Mouse (Mus musculus): ENCODE data around the gene Anapc11. TPM values are rescaled to one million over a fixed set of nuclear protein-coding genes. Genes with fewer than 3 reads are reported as not detected.
A peak's percentile ranks its signal among the peaks of the same experiment; 100 is the strongest.

Gene Anapc11
- polyA plus RNA-seq, 1 experiment from 2014 or later = 200 TPM

- no peaks in the 10 kb centered on the region for H3K27me3 ChIP-seq (replicated peaks)
- under 1% methylated on average over 53 of the region's 53 CpGs for WGBS
- peak overlapping the region; percentile 87 for H3K9ac ChIP-seq
- H3K36me3 ChIP-seq = peaks cover 27% of the 10 kb centered on the region
- H3K27ac ChIP-seq = peak overlapping the region; percentile 88
- peaks cover 21% of the 10 kb centered on the region for H3K4me1 ChIP-seq
- peak; percentile 75 for ATAC-seq (ENCODE audit: insufficient read depth, low FRiP score, low read depth)
- H3K9me3 ChIP-seq = no peaks in the 10 kb centered on the region
- peak overlapping the region; percentile 82 for H3K4me3 ChIP-seq (replicated peaks)
- peak overlapping the region; percentile 96 for H3K4me2 ChIP-seq
Measured at GRCm38 (mm10) chr11:120624680-120625111, 26.5 kb downstream of the Anapc11 start.

GRCm38 (mm10) chr11:120625152-120625775, 27.0 kb downstream of the Anapc11 start, which contains the start of gene Sirt7:
TSS of gene Sirt7 (minus strand) at chr11:120625240.
- no peaks in the 10 kb centered on the region for H3K9me3 ChIP-seq
- ATAC-seq (ENCODE audit: insufficient read depth, low FRiP score, low read depth) = peak; percentile 4; the same call in 1 of the 2 replicates
- 14% methylated on average over 5 of the region's 5 CpGs for WGBS

GRCm38 (mm10) chr11:120626785-120627467, 28.7 kb downstream of the Anapc11 start:
- ATAC-seq (ENCODE audit: insufficient read depth, low FRiP score, low read depth) = no peak
- Histone ChIP-seq H3K27ac (no peak overlapping the region; the same call in 1 of the 2 replicates), H3K27me3 (replicated peaks) (no peaks in the 10 kb centered on the region), H3K4me2 (no peak overlapping the region), H3K4me1 (peaks cover 40% of the 10 kb centered on the region), H3K9ac (no peak overlapping the region), H3K4me3 (replicated peaks) (no peak overlapping the region), H3K36me3 (peaks cover 13% of the 10 kb centered on the region), H3K9me3 (no peaks in the 10 kb centered on the region)
- 87% methylated on average over 11 of the region's 11 CpGs for WGBS

More at GRCm38 (mm10) chr11:120625152-120625775, 27.0 kb downstream of the Anapc11 start, which contains the start of gene Sirt7:
- H3K9ac ChIP-seq = peak within 1 kb of the TSS; percentile 87
- peak within 1 kb of the TSS; percentile 88 for H3K27ac ChIP-seq
- H3K4me2 ChIP-seq = peak within 1 kb of the TSS; percentile 96
- H3K36me3 ChIP-seq = peaks cover 22% of the 10 kb centered on the region
- H3K4me3 ChIP-seq (replicated peaks) = peak within 1 kb of the TSS; percentile 82
- H3K4me1 ChIP-seq = peaks cover 27% of the 10 kb centered on the region
- H3K27me3 ChIP-seq (replicated peaks) = no peaks in the 10 kb centered on the region

- no peak overlapping the region for H3K27ac ChIP-seq
- no peak overlapping the region for H3K4me3 ChIP-seq (replicated peaks)
- WGBS = 75% methylated on average over 22 of the region's 22 CpGs
- H3K36me3 ChIP-seq = peaks cover 13% of the 10 kb centered on the region
- no peaks in the 10 kb centered on the region for H3K27me3 ChIP-seq (replicated peaks)
- H3K4me1 ChIP-seq = peaks cover 45% of the 10 kb centered on the region
- no peak overlapping the region for H3K9ac ChIP-seq
- no peak overlapping the region for H3K4me2 ChIP-seq
- H3K9me3 ChIP-seq = no peaks in the 10 kb centered on the region
- ATAC-seq (ENCODE audit: insufficient read depth, low FRiP score, low read depth) = no peak
Measured at GRCm38 (mm10) chr11:120627468-120628300, 29.5 kb downstream of the Anapc11 start.

GRCm38 (mm10) chr11:120628601-120629340, 30.6 kb downstream of the Anapc11 start:
- no peak for ATAC-seq (ENCODE audit: insufficient read depth, low FRiP score, low read depth)
- H3K27ac ChIP-seq = no peak overlapping the region
- peaks cover 45% of the 10 kb centered on the region for H3K4me1 ChIP-seq
- no peaks in the 10 kb centered on the region for H3K27me3 ChIP-seq (replicated peaks)
- peaks cover 13% of the 10 kb centered on the region for H3K36me3 ChIP-seq
- no peak overlapping the region for H3K9ac ChIP-seq
- H3K4me3 ChIP-seq (replicated peaks) = peak overlapping the region; percentile 25; the same call in 1 of the 2 replicates
- H3K9me3 ChIP-seq = no peaks in the 10 kb centered on the region
- 90% methylated on average over 23 of the region's 23 CpGs for WGBS
- peak overlapping the region; percentile 86; the same call in 1 of the 2 replicates for H3K4me2 ChIP-seq

- peaks cover 43% of the 10 kb centered on the region for H3K4me1 ChIP-seq
- H3K4me2 ChIP-seq = peak overlapping the region; percentile 86
- H3K27ac ChIP-seq = peak overlapping the region; percentile 95
- ATAC-seq (ENCODE audit: insufficient read depth, low FRiP score, low read depth) = no peak
- H3K36me3 ChIP-seq = peaks cover 13% of the 10 kb centered on the region
- H3K27me3 ChIP-seq (replicated peaks) = no peaks in the 10 kb centered on the region
- 64% methylated on average over 23 of the region's 23 CpGs for WGBS
- no peaks in the 10 kb centered on the region for H3K9me3 ChIP-seq
- peak overlapping the region; percentile 25; the same call in 1 of the 2 replicates for H3K4me3 ChIP-seq (replicated peaks)
- H3K9ac ChIP-seq = no peak overlapping the region
Measured at GRCm38 (mm10) chr11:120629341-120629730, 31.1 kb downstream of the Anapc11 start.

- 47% methylated on average over 7 of the region's 7 CpGs for WGBS
- Histone ChIP-seq H3K36me3 (peaks cover 13% of the 10 kb centered on the region), H3K9ac (peak overlapping the region; percentile 7; the same call in 1 of the 2 replicates), H3K4me1 (peaks cover 43% of the 10 kb centered on the region), H3K27ac (peak overlapping the region; percentile 95), H3K9me3 (no peaks in the 10 kb centered on the region), H3K27me3 (replicated peaks) (no peaks in the 10 kb centered on the region), H3K4me2 (peak overlapping the region; percentile 86), H3K4me3 (replicated peaks) (peak overlapping the region; percentile 25)
- ATAC-seq (ENCODE audit: insufficient read depth, low FRiP score, low read depth) = peak; percentile 33; the same call in 1 of the 2 replicates
Measured at GRCm38 (mm10) chr11:120629911-120630310, 31.7 kb downstream of the Anapc11 start.

GRCm38 (mm10) chr11:120630401-120630871, 32.2 kb downstream of the Anapc11 start:
- Histone ChIP-seq H3K9ac (peak overlapping the region; percentile 7; the same call in 1 of the 2 replicates), H3K36me3 (peaks cover 13% of the 10 kb centered on the region), H3K9me3 (no peaks in the 10 kb centered on the region), H3K4me3 (replicated peaks) (peak overlapping the region; percentile 25), H3K4me2 (peak overlapping the region; percentile 86), H3K4me1 (peaks cover 39% of the 10 kb centered on the region), H3K27me3 (replicated peaks) (no peaks in the 10 kb centered on the region), H3K27ac (peak overlapping the region; percentile 95)
- WGBS = 49% methylated on average over 5 of the region's 5 CpGs
- ATAC-seq (ENCODE audit: insufficient read depth, low FRiP score, low read depth) = no peak

- ATAC-seq (ENCODE audit: insufficient read depth, low FRiP score, low read depth) = no peak
- no peaks in the 10 kb centered on the region for H3K9me3 ChIP-seq
- peaks cover 13% of the 10 kb centered on the region for H3K36me3 ChIP-seq
- peak overlapping the region; percentile 86 for H3K4me2 ChIP-seq
- H3K4me1 ChIP-seq = peaks cover 36% of the 10 kb centered on the region
- peak overlapping the region; percentile 94 for H3K4me3 ChIP-seq (replicated peaks)
- 0 out of 2 replicates have a peak overlapping the region, but pooled peaks have one; percentile 7 for H3K9ac ChIP-seq
- no peaks in the 10 kb centered on the region for H3K27me3 ChIP-seq (replicated peaks)
- WGBS = 21% methylated on average over 7 of the region's 7 CpGs
- H3K27ac ChIP-seq = peak overlapping the region; percentile 95
Measured at GRCm38 (mm10) chr11:120630881-120631725, 32.9 kb downstream of the Anapc11 start.

- Histone ChIP-seq H3K9ac (peak overlapping the region; percentile 94), H3K4me1 (peaks cover 32% of the 10 kb centered on the region), H3K9me3 (no peaks in the 10 kb centered on the region), H3K27ac (peak overlapping the region; percentile 95), H3K27me3 (replicated peaks) (no peaks in the 10 kb centered on the region), H3K4me3 (replicated peaks) (peak overlapping the region; percentile 94), H3K4me2 (peak overlapping the region; percentile 86), H3K36me3 (peaks cover 13% of the 10 kb centered on the region)
- WGBS = 38% methylated on average over 4 of the region's 4 CpGs
- no peak for ATAC-seq (ENCODE audit: insufficient read depth, low FRiP score, low read depth)
Measured at GRCm38 (mm10) chr11:120631726-120632448, 33.7 kb downstream of the Anapc11 start.
